9 mouse cellular contexts compared by ENCODE assay signal in the genomic region with DNA sequence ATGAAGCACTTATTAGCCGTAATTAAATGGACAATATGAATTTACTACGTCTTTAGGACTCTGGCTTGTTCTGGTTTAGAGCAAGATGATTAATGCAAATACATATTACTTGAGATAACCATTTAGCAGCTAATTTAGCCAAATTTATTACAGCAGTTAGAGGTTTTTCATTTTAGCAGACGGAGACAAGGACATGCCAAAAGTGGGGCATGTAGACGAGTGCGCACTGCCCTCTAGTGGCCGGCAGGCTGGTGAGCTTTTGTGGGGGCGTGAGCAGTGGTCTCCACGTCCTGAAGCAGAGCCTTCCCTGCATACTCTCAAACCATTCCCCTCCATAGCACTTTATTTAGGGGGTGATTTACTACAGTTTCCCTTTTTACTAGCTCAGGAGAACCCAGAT.
DNase-seq lines count a peak whose midpoint lies in the region; ATAC-seq lines count a peak whose summit lies in the region.
"Had no signal": no experiment of that assay in that cellular context is flagged by ENCODE, and none has a peak within 500 bp of the region (broad histone marks: within the 10 kb centered on the region; RNA-seq: fewer than 3 reads in every experiment).

No protein-coding gene starts in this region.

- no peaks in the 10 kb centered on the region for H3K9me3 ChIP-seq in kidney, embryonic 16.5 days (ENCODE audit: low read length)
- no peaks in the 10 kb centered on the region for H3K9me3 ChIP-seq in liver, embryonic 11.5 days (ENCODE audit: control insufficient read depth, low read length)

- H3K9ac ChIP-seq in kidney, embryonic 16.5 days (replicated peaks; ENCODE audit: low read length) = no peak overlapping the region
- no peak overlapping the region for H3K9ac ChIP-seq in liver, embryonic 11.5 days (ENCODE audit: low read depth, low read length)

- peak; percentile 83 for ATAC-seq in kidney, embryonic 16.5 days (ENCODE audit: low FRiP score, low TSS enrichment)
- ATAC-seq in liver, embryonic 11.5 days (replicated peaks; ENCODE audit: low FRiP score) = no peak

- H3K4me1 ChIP-seq in kidney, embryonic 16.5 days (ENCODE audit: insufficient read depth, low read length) = no peaks in the 10 kb centered on the region
- no peaks in the 10 kb centered on the region for H3K4me1 ChIP-seq in liver, embryonic 11.5 days (replicated peaks; ENCODE audit: control insufficient read depth, insufficient read depth, low read length)

- peaks cover 33% of the 10 kb centered on the region for H3K27me3 ChIP-seq in kidney, embryonic 16.5 days (ENCODE audit: insufficient read depth, low read length)
- H3K27me3 ChIP-seq in liver, embryonic 11.5 days (replicated peaks; ENCODE audit: control insufficient read depth, insufficient read depth, low read length) = peaks cover 3% of the 10 kb centered on the region; the same call in 1 of the 2 replicates

- no peak overlapping the region for H3K4me2 ChIP-seq in kidney, embryonic 16.5 days (replicated peaks; ENCODE audit: low read depth, low read length)
- H3K4me2 ChIP-seq in liver, embryonic 11.5 days = no peak overlapping the region

- no peak overlapping the region for H3K4me3 ChIP-seq in kidney, embryonic 16.5 days (ENCODE audit: low read length)
- H3K4me3 ChIP-seq in liver, embryonic 11.5 days (ENCODE audit: low read depth, low read length) = no peak overlapping the region
- H3K4me3 ChIP-seq: erythroblast, embryonic 14.5 days had no signal

- H3K27ac ChIP-seq in kidney, embryonic 16.5 days (ENCODE audit: low read length) = no peak overlapping the region
- no peak overlapping the region for H3K27ac ChIP-seq in liver, embryonic 11.5 days (ENCODE audit: low read depth, low read length)

- H3K36me3 ChIP-seq in kidney, embryonic 16.5 days (ENCODE audit: insufficient read depth, low read length) = no peaks in the 10 kb centered on the region
- H3K36me3 ChIP-seq in liver, embryonic 11.5 days (ENCODE audit: control insufficient read depth, insufficient read depth, low read length) = no peaks in the 10 kb centered on the region

- WGBS in kidney, embryonic 16.5 days = 10% methylated on average over 8 of the region's 8 CpGs
- WGBS in liver, embryonic 11.5 days = 18% methylated on average over 8 of the region's 8 CpGs

- DNase-seq in 3134 (ENCODE audit: extremely low read depth, insufficient read length, low spot score) (peak; percentile 41), R1 (ENCODE audit: low read depth, low spot score) (peak; percentile 60)
- peak; percentile 87 for DNase-seq in embryo, embryonic 11 days
- DNase-seq in gastrocnemius, postnatal 4 days (ENCODE audit: low spot score in 2 of 2) = peak; percentile 70 to 79
- DNase-seq in liver, embryonic 11.5 days (ENCODE audit: low spot score) = peak; percentile 68
- peak; percentile 27 for DNase-seq in ovary, adult 18-20 months (ENCODE audit: low spot score)
- peak; percentile 46 to 53 for DNase-seq in thymus, postnatal 36 days

Comparison
In these comparisons a context has a peak if more than half of its experiments do, and no peak if none do; other contexts are left out.
1. DNase-seq: peak in every context shown above with its lines; median percentile 87 in embryo, embryonic 11 days; 74 in gastrocnemius, postnatal 4 days; 68 in liver, embryonic 11.5 days; 60 in R1; 50 in thymus, postnatal 36 days; 41 in 3134; 27 in ovary, adult 18-20 months.